Mouse (Mus musculus) brown adipose tissue, adult 24 weeks (tissue): ENCODE data around the gene Pawr. TPM values are rescaled to one million over a fixed set of nuclear protein-coding genes. Genes with fewer than 3 reads are reported as not detected.

ENCODE experiments used
- H3K27ac ChIP-seq: fragments of 200-500 bp; replicated peaks from 2 replicates; pipeline ENCODE4 v1.5.1; 2012; ENCODE audit warnings: low read depth, mild to moderate bottlenecking, low read length
- H3K4me1 ChIP-seq: fragments of 200-500 bp; 2 replicates; pipeline ENCODE4 v1.6.1; 2012; ENCODE audit warnings: low read length, mixed read lengths; ENCODE audit not compliant: control insufficient read depth, insufficient read depth, insufficient read length
- H3K4me3 ChIP-seq: fragments of 200-500 bp; 2 replicates; pipeline ENCODE4 v1.5.1; 2012; ENCODE audit warnings: low read depth, mild to moderate bottlenecking, low read length, moderate library complexity; ENCODE audit not compliant: insufficient read depth
- polyA plus RNA-seq: library from polyadenylated mRNA; stranded (reverse); fragments of >200 nt; gene quantifications from 2 replicates; pipeline ENCODE4 v1.2.4, GENCODE M21; 2012; ENCODE audit not compliant: missing spikeins, insufficient read depth, insufficient read length

Gene Pawr
- polyA plus RNA-seq, 1 experiment, result 1.2 TPM

- Histone ChIP-seq H3K4me1 (peaks cover 12% of the 10 kb centered on the region), H3K4me3 (peak overlapping the region; percentile 64), H3K27ac (peak overlapping the region; percentile 97)
Measured at GRCm38 (mm10) chr10:108446041-108446931, 114.4 kb downstream of the Pawr start.

GRCm38 (mm10) chr10:108447211-108447610 lies 115.3 kb downstream of the Pawr start:
- Histone ChIP-seq H3K27ac (peak overlapping the region; percentile 97), H3K4me3 (no peak overlapping the region)

GRCm38 (mm10) chr10:108448421-108448820 lies 116.5 kb downstream of the Pawr start:
- peaks cover 12% of the 10 kb centered on the region for H3K4me1 ChIP-seq
- no peak overlapping the region for H3K27ac ChIP-seq
- no peak overlapping the region for H3K4me3 ChIP-seq

More at GRCm38 (mm10) chr10:108447211-108447610, 115.3 kb downstream of the Pawr start:
- H3K4me1 ChIP-seq, result peaks cover 12% of the 10 kb centered on the region

GRCm38 (mm10) chr10:108450401-108450800 lies 118.5 kb downstream of the Pawr start:
- Histone ChIP-seq H3K4me3 (no peak overlapping the region), H3K4me1 (peaks cover 9% of the 10 kb centered on the region), H3K27ac (no peak overlapping the region)

DNA sequence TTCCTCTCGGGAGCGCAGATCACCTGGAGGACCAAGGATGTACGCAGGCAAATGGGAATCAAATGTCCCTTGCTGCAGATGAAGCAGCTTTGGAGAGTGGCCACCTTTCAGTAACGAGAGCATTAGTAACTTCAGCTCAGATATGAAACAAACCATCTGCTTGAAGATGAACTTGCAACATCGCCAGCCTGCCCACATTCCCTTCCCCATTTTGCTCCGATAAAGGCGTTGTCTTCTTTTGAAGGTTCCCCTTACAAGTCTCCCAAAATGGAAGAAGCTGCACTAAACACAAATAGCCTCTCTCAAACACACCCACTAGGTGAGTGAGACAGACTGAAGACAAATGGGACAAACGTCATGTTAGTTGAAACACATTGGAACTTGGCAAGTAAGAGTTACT lies 119.6 kb downstream of the Pawr start:
- no peak overlapping the region for H3K4me3 ChIP-seq

DNA sequence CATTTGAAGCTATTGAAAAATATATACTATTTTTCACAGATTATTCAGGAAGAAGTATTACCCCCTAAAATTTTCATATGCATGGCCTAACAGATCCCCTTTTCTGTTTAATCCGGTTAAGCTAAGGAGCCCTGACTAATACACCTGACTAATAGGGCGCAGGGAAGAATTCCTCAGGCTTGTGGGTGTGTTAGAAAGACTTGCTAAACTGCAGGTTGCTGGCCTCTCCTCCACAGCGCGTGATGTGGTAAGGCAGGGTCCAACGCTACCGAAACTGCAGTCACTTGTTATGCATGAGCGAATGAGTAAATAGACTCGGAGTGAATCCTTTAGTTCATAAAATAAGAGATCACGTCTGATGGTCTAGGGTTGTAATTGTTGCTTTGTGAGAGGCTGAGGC lies 120.5 kb downstream of the Pawr start:
- H3K4me1 ChIP-seq, result peaks cover 2% of the 10 kb centered on the region; the same call in 1 of the 2 replicates
- no peak overlapping the region for H3K27ac ChIP-seq
- no peak overlapping the region for H3K4me3 ChIP-seq

More for the DNA sequence above, 119.6 kb downstream of the Pawr start:
- Histone ChIP-seq H3K4me1 (peaks cover 9% of the 10 kb centered on the region), H3K27ac (no peak overlapping the region)

- H3K4me1 ChIP-seq, result no peaks in the 10 kb centered on the region
- H3K4me3 ChIP-seq, result no peak overlapping the region
- no peak overlapping the region for H3K27ac ChIP-seq
Measured at GRCm38 (mm10) chr10:108453561-108453960, 121.6 kb downstream of the Pawr start.

GRCm38 (mm10) chr10:108454691-108455117 lies 122.8 kb downstream of the Pawr start:
- Histone ChIP-seq H3K4me1 (no peaks in the 10 kb centered on the region), H3K4me3 (no peak overlapping the region), H3K27ac (peak overlapping the region; percentile 30)

DNA sequence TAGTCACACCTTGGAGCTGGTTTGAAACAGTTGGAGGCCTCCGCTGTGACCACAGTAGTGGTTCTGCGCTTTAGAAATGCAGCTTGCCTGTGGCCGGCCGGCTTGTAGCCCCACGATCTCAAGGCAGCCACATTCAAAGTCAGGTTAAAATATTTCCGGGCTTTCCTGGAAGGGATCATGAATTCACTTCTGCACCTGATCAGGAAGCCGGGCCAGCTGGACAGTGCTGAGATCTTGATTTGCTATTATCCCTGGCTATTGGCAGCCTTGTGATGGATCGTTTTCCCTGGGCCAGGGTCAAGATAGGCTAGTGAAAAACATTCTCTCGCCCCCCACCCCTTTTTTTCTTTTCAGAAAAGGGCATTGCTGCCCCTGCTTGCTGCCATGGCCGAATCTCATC lies 123.3 kb downstream of the Pawr start:
- Histone ChIP-seq H3K4me3 (no peak overlapping the region), H3K4me1 (no peaks in the 10 kb centered on the region), H3K27ac (peak overlapping the region; percentile 30)

GRCm38 (mm10) chr10:108455883-108456282 lies 124.0 kb downstream of the Pawr start:
- Histone ChIP-seq H3K4me1 (no peaks in the 10 kb centered on the region), H3K27ac (no peak overlapping the region), H3K4me3 (no peak overlapping the region)

DNA sequence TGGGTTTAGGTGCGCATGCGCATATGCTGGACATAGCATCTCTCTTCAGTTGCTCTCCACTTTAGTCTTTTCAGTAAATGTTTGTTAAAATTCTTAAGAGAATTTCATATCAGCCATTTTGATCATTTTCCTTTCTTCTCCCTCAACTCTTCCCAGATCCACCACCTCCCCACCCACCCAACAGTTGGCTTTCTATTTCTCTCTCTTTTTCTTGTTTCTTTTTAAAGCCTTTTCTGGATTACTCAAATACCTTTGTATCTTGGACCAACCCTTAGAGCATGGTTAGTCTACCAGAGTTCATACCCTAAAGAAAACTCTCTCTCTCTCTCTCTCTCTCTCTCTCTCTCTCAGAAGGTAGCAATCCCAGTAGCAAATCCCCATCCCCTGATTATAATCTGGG lies 125.1 kb downstream of the Pawr start:
- H3K4me3 ChIP-seq, result no peak overlapping the region
- H3K27ac ChIP-seq, result no peak overlapping the region
- no peaks in the 10 kb centered on the region for H3K4me1 ChIP-seq

- Histone ChIP-seq H3K4me3 (no peak overlapping the region), H3K27ac (no peak overlapping the region), H3K4me1 (no peaks in the 10 kb centered on the region)
Measured at GRCm38 (mm10) chr10:108461862-108462261, 129.9 kb downstream of the Pawr start.

Other genes starting within 250 kb of the Pawr start
- 23.5 and 27.5 TPM in 2 replicates for gene Ppp1r12a, start 169.9 kb upstream of the Pawr start, polyA plus RNA-seq